Mouse (Mus musculus): ENCODE measurements around the gene Khdc1a.
"Not testable (repeated sequence)": the region's sequence is repeated elsewhere in the genome, so short reads cannot be mapped to it uniquely, and the experiment has no call there.

Khdc1a gene

DNA sequence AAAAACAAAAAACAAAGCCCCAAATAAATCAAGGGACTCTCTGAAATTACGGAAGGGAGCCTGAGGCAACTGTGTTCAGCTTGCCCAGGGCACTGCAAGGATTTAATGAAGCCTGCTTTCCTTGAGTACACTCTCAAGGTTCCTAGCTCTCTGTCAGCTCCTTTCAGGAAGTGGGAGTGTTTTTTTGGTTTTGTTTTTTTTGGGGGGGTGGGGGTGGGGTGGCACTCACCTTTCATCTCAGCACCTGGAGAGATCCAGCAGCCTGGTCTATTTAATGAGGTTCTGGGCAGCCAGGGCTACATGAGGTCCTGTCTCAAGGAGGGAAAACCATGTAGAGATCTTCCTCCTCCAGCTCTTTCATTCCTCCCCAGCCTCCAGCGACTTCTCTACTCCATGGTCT is at the start of gene Khdc1a:
Gene Khdc1a (plus strand): TSS at position 301 of the 400 bp plus-strand sequence.
- DNase-seq = no peak

DNA sequence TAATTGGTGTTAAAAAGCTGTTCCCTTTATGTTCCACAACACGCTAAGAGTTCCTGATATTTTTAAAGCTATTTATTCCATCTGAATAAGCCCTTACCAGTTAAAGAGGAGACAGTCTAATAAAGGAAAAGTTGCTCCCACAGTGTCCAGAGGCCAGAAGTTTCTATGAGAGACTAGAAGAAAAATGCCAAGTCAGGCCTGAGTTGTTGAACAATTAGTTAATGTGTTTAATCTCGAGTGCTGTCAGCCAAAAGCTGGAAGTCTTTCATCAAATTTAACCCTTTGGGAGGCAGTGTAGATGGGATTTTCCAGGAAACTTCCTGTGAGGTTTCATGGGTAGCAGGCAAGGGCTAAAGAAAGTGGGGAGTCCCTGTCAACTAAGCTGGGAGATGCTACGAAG is 49.6 kb upstream of the Khdc1a start:
- peak; percentile 37 for DNase-seq

DNA sequence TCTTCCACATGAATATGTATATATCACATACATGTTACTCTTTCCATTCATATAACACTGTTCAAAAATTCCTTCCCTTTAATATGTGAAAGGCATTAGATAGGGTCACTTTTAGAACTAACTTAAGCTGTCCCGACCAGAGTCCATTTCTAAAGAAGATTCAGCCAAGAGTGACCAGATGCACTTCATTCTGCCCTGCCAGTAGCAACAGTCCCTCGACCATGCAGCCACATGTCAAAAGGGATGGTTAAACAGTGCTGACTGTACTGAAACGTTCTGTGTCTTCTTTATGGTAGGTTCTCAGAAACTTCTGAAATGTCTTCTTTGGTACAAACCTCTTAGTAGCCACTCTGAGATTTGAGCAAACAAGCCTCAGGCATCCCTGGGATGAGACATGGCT is 47.8 kb upstream of the Khdc1a start:
- DNase-seq = peak; percentile 78

DNA sequence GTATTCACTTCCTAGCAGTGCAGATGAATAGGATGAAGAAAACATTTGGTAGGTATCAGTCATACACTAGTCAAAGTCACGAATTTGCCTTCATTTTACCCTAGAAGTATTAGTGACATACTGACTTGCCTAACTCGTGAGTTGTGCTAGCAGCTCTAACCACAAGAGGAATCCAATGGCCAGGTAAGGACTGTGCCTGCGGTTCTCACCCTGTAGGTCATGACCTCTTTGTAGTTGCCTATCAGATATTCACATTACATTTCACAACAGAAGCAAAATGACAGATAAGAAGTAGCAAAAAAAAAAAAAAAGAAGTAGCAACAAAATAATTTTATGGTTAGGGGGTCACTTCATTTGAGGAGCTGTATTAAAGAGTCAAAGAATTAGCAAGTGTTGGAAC is 45.3 kb upstream of the Khdc1a start:
- DNase-seq = peak; percentile 4

DNA sequence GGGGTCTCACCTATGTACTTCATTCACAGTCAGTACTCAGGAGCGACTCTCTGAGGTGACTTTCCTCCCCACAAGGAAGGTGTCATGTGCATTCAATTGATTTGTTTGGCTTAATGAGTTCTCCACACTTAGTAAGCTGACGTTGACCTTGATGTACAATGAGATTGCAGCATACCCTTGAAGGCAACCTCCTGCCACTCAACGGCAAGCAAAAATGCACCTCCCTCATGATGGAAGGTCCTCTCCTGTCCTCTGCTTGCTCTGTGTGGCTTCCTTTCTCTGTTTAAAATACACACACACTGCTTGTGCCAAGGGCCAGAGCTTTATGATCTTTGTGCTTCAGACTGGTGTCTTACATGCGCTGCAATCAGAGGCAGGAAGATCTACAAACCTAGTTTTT is 44.8 kb upstream of the Khdc1a start:
- DNase-seq = peak; percentile 25

DNA sequence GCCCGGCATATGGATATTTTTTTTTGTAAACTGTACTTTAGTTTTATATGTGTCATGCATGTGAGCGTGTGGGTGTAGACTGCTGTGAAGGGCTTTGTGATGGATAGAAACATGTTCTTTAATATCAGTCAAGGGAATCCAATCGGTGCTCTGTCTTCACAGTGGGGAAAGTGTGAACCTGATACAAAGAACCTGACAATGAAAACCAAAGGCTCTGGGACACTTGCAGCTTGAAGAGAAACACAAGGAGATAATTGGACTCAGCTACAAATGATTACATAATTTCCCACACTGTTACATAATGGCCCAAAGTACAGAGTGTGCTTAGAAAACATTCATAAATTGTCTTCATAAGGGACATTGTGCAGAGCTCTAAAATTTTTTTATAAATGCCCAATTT is 44.0 kb upstream of the Khdc1a start:
- peak; percentile 83 for DNase-seq

DNA sequence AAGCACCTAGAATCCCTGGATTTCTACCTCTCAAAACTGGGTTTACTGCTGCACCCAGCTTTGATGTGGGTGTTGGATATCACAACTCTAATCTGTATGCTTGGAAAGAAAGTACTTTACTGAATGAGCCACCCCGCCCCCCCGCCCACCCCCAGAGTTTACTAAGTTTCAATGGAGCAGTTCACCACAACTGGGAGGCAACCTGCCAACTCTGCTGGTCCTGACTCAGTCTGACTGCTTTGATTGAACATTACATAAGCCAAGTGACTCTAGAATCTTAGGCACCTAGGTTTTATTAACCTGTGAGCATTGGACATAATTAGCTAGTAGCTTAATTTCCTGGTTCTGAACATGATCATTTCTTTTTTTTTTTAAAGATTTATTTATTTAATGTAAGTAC is 35.1 kb upstream of the Khdc1a start:
- no peak for DNase-seq

DNA sequence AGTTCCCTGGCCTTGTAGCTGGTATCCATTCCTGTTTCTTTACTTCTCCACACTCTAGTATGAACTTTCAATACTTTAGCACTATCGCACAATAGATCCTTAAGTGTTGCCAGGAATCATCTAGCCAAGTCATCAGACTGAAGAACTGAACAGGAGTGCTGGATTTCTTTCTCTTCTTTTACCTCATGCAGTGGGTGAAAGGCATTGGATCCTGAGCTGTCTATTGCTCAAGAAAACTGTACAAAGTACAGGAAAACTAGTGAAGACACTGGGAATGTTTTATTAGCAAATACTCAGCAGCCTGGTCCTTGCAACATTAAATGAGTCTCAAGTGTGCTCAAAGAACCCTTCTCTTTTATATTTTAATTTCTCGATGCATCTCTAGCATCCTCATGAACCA is 33.7 kb upstream of the Khdc1a start:
- DNase-seq = no peak

DNA sequence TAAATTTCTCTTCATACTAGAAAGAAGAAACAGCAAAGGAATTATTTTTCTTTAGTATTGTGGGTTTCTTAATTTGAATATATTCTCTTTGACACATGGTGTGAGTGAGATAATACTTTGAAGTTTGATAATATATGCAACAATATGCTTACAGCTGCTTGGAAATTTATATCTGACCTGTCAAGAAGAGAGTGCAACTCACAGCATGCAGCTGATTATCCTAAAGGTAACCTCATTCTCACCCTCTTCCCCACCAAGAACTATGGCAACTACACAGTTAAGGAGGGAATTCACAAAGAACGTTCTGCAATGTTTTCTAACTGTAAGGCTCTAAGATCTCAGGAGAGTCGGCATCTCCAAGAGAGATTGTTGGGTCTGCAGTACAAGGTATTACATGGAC is 33.1 kb upstream of the Khdc1a start:
- DNase-seq = no peak

DNA sequence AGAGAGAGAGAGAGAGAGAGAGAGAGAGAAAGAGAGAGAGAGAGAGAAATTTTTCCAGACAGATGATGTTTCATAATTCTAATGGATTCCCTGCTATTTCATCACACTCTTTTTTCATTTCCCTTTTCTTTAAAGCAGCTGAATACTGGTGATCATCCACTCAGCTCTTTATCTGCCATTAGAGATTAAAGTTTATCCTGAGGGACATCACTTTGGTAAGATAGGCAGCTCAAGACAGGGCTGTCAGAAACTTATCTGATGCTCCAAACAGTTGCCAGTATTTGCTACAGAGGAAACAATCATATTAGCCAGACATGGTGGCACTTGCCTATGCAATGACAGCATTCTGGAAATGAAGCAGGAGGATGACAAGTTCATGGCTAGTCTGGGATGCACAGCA is 31.2 kb upstream of the Khdc1a start:
- DNase-seq = no peak

DNA sequence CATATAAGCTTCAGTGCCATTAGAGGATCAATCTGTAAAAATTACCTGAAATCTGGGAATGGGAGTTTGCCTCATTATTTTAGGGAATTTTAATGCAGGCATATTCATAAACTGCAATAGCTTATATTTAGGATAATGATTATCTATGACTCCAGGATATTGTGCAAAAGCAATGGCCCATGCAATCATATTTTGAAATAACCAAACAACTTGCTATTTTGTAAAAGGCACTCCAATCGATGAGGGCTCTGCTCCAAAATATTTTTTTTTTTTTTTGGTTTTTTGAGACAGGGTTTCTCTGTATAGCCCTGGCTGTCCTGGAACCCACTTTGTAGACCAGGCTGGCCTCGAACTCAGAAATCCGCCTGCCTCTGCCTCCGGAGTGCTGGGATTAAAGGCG is 29.2 kb upstream of the Khdc1a start:
- not testable (repeated sequence) for DNase-seq

DNA sequence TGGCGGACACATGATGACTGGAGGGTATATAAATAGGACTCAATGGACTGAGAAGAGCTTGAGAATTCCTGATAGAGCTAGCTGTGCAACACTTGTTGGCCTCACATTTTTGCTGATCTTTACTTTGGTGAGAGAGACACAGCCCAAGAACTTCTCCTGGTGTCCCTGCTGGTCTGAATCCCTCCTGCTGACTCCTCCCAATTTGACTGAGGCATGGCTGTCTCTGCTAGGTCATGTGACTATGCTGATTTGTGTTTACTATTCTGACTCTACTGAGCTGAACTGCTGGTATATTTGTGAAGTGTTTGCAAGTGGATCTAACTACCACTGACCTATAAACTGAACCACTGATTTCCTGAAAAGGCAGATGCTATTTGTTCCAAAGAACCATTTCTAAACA is 27.8 kb upstream of the Khdc1a start:
- DNase-seq = peak; percentile 56

DNA sequence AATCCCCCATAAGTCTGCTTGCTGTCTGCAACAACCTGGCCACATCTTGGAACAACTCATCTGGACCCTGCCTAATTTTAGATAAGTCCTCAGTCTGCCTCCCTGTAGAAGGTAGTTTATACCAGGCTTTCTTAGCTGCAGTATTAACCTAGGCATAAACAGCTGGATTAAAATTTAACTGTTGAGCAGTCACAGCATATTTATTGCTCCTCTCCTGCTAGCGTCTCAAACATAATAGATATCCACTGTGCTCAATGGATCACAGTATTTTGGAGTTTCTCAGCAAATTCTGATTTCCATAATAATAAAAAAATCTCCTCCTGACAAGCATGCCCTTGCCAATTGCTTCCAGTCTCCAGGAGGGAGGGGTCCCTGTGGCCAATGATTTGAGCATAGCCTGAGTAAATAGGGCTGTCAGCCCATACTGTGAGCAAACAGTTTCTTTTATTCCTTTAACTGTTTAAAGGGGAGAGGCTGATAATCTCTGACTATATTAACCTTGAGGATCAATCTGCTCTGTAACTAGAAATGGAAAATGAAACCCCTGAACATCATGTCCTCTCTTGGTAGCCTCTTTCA is 25.4 kb upstream of the Khdc1a start:
- peak; percentile 36 for DNase-seq

DNA sequence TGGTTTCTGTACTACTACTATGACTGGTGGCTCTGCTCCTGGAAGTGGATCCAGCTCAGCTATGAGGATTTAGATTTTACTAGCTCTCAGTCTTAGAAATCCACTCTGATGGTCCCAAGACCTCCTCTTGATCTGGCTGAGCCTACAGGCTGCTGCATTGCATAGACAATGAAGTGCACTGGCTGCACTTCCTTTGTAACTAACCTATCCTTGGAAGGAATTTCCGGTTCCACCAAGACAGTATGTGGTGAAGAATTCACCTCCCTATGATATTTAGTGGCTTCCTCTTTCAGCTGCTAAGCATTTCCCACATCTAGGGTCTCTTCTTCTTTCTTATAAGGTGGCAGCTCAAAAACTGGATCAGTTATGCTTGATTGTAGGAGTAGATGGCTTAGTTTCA is 24.8 kb upstream of the Khdc1a start:
- DNase-seq = peak; percentile 44

DNA sequence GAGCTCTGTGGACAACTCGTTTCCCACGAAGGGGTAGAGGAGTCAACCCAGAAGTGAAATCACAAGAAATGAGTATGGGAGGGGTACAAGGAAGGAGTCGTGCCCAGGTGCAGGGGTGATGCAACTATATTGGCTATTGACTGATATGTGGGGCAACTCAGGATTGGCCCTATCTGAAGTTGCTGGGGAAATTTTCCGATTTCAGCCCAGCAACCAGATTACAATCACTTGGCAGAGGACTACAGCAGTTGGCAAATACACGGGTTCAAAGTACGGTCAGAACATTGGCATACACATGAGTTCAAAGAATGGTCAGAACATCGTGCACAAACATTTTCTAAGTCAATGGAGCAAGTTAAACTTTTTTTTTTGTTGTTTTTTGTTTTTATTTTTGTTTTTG is 22.7 kb upstream of the Khdc1a start:
- DNase-seq = no peak

DNA sequence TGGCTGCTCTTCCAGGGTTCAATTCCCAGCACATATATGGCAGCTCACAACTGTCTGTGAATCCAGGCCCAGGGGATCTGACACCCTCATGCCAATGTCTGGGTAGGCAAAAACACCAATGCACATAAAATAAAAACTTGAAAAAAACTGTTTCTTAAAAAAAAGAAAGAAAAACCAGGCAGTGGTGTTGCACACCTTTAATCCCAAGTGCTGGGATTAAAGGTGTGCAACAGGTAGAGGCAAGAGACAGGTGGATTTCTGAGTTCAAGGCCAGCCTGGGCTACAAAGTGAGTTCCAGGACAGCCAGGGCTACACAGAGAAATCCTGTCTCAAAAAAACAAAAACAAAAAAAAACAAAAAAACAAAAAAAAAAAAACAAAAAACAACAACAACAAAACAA is 18.3 kb upstream of the Khdc1a start:
- DNase-seq = not testable (repeated sequence)

DNA sequence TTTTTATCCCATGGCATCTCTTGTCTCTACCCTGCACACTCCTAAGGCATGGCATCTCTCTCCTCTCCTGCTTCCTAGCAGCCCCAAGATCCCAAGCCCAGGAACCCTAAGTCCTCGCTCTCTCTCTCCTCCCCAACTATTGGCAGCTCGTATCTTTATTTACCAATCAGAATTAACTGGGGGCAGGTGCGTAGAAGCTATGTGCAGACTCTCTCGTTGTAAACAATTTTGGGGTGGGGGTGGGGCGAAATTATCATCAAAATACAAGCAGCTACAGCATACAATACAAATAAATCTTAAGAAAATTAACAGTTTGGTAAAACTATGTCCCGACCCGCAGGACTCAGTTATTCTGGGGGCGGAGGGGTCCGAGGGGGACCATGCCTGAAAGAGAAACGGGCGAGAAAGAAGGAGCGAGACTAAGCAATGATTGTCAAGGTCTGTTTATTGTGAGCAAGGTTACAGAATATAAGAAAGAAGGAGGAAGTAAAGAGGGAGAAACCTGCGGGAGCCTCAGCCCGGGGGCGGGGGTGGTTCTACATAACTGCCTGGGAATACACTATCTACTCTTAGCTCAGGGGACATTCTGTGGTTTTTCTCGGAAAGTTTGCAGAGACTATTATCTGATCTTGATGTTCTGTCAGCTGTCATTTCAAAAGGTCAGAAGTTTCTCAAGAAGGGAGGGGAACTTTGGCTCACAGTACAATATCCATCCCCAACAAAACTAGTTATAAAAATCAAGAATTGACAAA is 16.0 kb upstream of the Khdc1a start:
- DNase-seq = no peak

DNA sequence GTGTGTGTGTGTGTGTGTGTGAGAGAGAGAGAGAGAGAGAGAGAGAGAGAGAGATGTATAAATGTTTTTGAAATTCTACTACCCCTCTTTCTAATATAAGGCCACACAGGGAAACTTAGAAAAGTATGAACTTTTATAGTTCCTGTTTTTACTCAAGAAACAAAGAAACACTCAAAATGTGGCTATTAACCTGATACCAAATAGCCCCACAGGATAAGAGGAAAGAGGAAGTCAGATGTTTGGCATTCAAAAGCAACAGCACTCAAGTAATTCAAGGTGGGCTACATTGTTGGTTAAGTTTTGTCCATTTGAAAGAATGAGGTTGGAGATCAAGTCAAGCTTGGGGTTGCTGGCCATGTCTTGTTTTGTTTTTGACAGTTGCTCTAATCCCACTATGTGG is 13.6 kb upstream of the Khdc1a start:
- DNase-seq = no peak

DNA sequence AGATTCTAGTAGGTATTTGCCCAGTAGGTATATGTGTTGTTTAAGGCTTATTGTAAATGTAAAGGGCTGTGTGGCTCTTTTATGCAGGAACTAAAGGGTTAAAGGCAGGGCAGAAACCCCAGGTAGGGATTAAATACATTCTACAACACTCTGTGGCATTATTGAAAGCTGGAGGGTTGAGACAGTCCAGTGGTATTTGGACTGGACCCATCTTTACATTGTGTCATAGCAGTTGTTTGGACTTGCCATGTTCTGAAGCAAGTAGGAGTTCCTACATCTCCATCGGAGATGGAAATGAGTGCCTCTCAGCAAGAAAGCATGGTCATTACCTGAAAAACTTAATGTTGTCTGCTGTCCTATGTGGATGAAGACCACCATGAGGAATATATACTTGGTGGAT is 8.7 kb upstream of the Khdc1a start:
- no peak for DNase-seq

DNA sequence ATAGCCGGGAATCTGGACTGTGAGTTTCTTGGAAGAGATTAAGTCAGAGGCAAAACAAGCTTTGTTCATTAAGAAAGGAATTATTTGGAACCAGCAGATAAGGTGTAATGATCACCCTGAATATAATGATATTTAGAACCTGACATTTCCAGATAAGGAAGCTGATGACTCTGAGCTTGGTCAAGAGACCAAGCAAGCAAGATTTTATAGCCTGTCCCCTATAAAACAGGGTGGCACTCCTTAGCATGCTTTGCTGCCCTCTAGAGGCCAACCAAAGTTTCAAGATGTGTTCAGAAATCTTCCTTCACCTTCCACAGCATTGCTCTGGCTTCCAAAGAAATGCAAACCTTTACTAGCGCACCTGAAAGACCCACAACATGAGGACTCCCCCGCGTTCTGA is 5.2 kb upstream of the Khdc1a start:
- DNase-seq = no peak

DNA sequence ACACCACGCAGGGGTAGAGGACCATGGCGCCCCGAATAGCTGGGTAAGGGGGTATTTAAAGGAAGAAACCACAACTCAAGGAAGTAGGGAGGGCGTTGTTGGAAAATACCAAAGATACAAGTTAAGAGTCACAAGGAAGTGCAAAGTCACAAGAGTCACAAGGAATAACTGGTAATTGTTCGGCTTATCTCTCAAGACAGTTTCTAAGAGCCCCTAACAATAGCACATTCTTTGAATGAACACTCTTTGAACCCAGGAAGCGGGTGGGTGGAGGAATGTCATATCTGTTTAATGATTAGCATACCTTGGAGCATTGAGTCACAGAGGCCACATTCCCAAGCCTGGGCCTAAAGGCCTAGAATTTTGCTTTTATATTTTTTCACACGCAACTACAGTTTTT is 4.7 kb upstream of the Khdc1a start:
- DNase-seq = not testable (repeated sequence)

DNA sequence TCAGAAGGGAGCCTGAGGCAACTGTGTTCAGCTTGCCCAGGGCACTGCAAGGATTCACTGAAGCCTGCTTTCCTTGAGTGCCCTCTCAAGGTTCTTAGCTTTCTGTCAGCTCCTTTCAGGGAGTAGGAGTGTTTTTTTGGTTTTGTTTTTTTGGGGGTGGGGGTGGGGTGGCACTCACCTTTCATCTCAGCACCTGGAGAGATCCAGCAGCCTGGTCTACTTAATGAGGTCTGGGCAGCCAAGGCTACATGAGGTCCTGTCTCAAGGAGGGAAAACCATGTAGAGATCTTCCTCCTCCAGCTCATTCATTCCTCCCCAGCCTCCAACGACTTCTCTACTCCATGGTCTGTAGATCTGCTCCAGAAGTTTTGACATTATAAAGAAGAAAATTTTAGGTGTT is 18.6 kb downstream of the Khdc1a start, which contains the start of gene Khdc1c:
Gene Khdc1c (plus strand): TSS at position 301 of the 400 bp plus-strand sequence.
- DNase-seq = peak; percentile 45

DNA sequence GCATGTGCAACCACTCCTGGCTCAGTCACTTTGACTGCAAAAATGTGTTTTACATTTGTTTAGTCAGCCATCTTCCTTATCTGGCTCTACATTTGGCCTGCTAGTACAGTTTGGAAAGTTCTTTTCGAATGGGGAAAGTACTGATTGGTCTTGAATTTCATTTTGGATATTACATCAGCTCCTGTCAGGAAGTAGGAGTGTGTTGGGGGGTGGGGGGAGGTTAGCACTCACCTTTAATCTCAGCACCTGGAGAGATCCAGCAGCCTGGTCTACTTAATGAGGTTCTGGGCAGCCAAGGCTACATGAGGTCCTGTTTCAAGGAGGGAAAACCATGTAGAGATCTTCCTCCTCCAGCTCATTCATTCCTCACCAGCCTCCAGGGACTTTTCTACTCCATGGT is 33.8 kb downstream of the Khdc1a start, which contains the start of gene Khdc1b:
Gene Khdc1b (plus strand): TSS at position 301 of the 400 bp plus-strand sequence.
- DNase-seq = peak; percentile 18

DNA sequence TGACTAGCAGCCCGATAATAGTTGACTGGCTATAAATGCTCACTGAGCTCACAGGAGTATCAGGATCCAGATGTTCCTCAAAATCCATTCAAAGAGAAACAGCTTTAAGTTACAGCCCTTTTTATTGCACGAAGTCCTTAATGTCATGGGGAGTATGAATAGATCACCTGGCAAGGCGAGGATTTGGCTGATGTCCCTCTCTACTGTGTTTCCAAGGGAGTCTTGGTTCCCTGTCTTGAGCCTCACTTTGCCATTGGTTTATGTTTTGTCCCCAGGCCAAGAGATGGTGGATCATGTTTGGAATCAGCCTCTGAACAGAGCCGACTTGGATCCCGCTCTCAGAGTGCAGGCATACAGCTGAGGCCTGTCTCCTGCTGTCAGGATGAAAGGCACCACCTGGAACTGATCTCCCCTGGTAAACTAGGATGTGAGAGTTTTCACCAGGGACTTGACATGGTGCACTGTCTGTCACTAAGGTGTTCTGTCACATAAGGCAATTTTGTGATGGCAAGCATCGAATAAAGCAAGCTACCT is 41.8 kb downstream of the Khdc1a start:
- DNase-seq = peak; percentile 15
